Mouse (Mus musculus): ENCODE results near the gene Slc38a2. TPM values are rescaled to one million over a fixed set of nuclear protein-coding genes. Genes with fewer than 3 reads are reported as not detected.

Gene Slc38a2
- total RNA-seq, 2 experiments from 2014 or later, result 115 to 116 TPM

DNA sequence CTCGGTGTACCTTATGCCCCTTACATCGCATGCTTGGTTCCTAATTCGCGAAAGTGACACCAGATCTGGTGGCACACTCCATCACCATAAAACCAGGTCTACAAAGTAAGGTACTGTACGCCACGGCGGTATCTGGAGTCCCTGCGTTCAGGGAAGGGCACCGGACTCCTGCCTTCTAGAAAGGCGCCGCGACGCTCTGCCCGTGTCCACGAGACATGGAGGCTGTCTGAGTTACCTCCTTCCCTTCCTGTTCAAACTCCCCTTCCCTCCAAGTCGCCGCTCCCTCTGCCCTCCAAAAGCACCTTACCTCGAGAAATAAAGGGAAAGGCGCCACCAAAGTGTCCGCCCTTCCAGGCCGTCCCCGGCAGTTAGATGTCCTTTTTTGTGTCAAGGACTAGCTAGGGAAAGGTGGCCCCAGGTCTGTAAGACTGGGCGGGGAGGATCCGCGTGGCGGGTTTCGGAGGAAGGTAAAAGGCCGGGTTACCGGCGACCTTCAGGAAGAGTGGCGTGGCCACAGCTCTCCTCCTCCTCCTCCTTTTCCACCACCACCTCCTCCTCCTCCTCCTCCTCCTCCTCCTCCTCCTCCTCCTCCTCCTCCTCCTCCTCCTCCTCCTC, 57.6 kb downstream of the Slc38a2 start:
- no peak for TF ChIP-seq CTCF (IDR thresholded peaks at IDR 0.05)
- H3K4me3 ChIP-seq, result peak overlapping the region; percentile 78
- peak overlapping the region; percentile 25 for H3K27ac ChIP-seq
- intact Hi-C loops (cut with DNase I), result no loop called here
- DNase-seq, result no peak

GRCm38 (mm10) chr15:96641111-96641820, 58.3 kb downstream of the Slc38a2 start:
- DNase-seq, result peak; percentile 45
- intact Hi-C loops (cut with DNase I), result no loop called here
- H3K4me3 ChIP-seq, result peak overlapping the region; percentile 78
- peak overlapping the region; percentile 25; the same call in 1 of the 2 replicates for H3K27ac ChIP-seq
- TF ChIP-seq CTCF (IDR thresholded peaks at IDR 0.05), result no peak

DNA sequence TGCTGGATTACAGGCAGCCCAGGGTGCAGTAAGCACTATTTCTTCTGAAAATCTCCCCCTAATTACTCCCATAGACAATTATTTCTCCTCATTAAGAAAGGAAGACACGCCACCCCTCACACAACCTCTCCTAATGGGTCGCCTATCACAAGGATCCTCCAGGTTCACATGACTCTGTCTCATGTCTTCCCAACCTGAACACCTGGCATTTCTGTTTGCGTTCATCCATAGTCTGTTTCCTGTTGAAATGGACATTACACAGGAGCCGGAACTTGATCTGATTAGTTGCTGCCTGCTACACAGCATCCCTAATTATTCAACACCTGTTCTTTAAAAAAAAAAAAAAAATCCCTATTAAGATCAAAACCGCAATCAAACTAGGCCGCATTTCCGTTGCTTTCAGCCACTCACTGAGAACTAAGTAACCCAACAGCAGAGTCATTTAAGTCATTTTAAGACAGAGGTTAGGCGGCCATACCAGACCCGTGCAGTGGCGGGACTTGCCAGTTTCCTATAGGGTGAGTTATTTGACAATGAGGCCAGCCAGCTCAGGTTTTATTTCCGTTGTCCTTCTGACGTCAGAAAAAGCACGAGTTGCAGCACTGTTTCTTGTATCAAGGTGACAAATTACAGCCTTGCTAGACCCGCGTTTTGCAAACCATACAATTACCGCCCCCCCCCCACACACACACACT, 59.1 kb downstream of the Slc38a2 start:
- H3K27ac ChIP-seq, result no peak overlapping the region
- no peak for DNase-seq
- intact Hi-C loops (cut with DNase I), result no loop called here
- peak overlapping the region; percentile 78 for H3K4me3 ChIP-seq
- no peak for TF ChIP-seq CTCF (IDR thresholded peaks at IDR 0.05)

- no peak overlapping the region for H3K4me3 ChIP-seq
- no peak overlapping the region for H3K27ac ChIP-seq
- intact Hi-C loops (cut with DNase I), result no loop called here
- no peak for TF ChIP-seq CTCF (IDR thresholded peaks at IDR 0.05)
- no peak for DNase-seq
These were observed 59.9 kb downstream of the Slc38a2 start for GRCm38 (mm10) chr15:96639630-96640029.

GRCm38 (mm10) chr15:96638656-96639055, 60.9 kb downstream of the Slc38a2 start:
- intact Hi-C loops (cut with DNase I), result no loop called here
- no peak for TF ChIP-seq CTCF (IDR thresholded peaks at IDR 0.05)
- Histone ChIP-seq H3K27ac (no peak overlapping the region), H3K4me3 (no peak overlapping the region)
- no peak for DNase-seq

GRCm38 (mm10) chr15:96638173-96638572, 61.4 kb downstream of the Slc38a2 start:
- Histone ChIP-seq H3K4me3 (no peak overlapping the region), H3K27ac (no peak overlapping the region)
- intact Hi-C loops (cut with DNase I), result no loop called here
- TF ChIP-seq CTCF (IDR thresholded peaks at IDR 0.05), result no peak
- DNase-seq, result peak; percentile 20

Other genes with a start within 250 kb of the Slc38a2 start
- gene Scaf11, start 238.9 kb downstream of the Slc38a2 start, total RNA-seq (2021), result 10 to 100 TPM; 41.3 to 43.3 TPM
- gene Slc38a1, start 56.8 kb downstream of the Slc38a2 start, total RNA-seq (2021), result 1 to 10 TPM; 1.0 to 1.3 TPM

Data from gastrocnemius, adult 2 months (tissue).